Mouse (Mus musculus): ENCODE results near the gene Hecw2. TPM values are rescaled to one million over a fixed set of nuclear protein-coding genes. Genes with fewer than 3 reads are reported as not detected.

Hecw2 gene
- polyA plus RNA-seq, 1 experiment from 2014 or later = 8.4 TPM

DNA sequence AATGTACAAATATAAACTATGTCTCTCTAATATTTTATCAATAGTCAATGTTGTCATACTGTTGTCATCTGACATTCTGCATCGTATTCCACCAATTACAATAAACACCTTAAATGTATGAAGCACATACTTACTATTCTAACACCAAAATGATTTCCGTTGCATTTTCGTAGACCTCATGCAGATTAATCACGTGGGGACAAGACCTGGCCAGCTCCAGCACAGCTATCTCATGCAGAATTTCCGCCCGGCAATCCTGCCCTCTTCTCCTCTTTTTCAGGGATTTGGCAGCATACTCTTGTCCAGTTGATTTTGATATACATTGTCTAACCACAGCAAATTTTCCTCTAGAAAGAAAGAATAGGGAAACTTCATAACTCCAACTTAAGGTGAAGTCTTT, 423.5 kb downstream of the Hecw2 start:
- ATAC-seq = no peak
- H3K4me1 ChIP-seq (ENCODE audit: control insufficient read depth, insufficient read depth, low read length) = no peaks in the 10 kb centered on the region
- 92% methylated on average over 6 of the region's 6 CpGs for WGBS
- no peak overlapping the region for H3K9ac ChIP-seq (ENCODE audit: low read depth, low read length)
- no peak overlapping the region for H3K4me3 ChIP-seq (ENCODE audit: low read depth, low read length)
- no peaks in the 10 kb centered on the region for H3K36me3 ChIP-seq (ENCODE audit: control insufficient read depth, insufficient read depth, low read length)
- H3K4me2 ChIP-seq (ENCODE audit: low read length) = no peak overlapping the region
- H3K27ac ChIP-seq (ENCODE audit: low read length) = no peak overlapping the region
- no peaks in the 10 kb centered on the region for H3K27me3 ChIP-seq (ENCODE audit: control insufficient read depth, insufficient read depth, low read depth, low read length)
- H3K9me3 ChIP-seq (replicated peaks; ENCODE audit: control insufficient read depth, low read length, poor library complexity, severe bottlenecking) = no peaks in the 10 kb centered on the region

DNA sequence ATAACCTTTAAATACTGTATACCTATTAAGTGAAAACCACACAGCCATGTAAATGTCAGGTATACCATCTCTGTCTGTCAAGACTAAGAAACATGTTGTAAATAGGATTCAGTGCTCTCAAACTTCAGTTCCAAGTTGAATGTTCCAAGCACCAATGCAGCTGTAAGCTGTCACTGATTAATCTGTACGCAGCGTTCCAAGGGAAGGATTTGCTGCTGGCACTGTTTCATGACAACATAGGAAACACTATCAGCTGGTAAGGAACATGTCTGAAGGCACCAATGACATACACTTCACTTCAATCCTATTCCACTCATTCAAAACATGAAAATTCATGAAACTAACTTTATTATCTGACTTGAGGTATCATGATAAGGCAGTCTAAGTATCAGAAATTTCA, 428.9 kb downstream of the Hecw2 start:
- H3K4me3 ChIP-seq (ENCODE audit: low read depth, low read length) = no peak overlapping the region
- WGBS = 90% methylated on average over 2 of the region's 2 CpGs
- no peaks in the 10 kb centered on the region for H3K27me3 ChIP-seq (ENCODE audit: control insufficient read depth, insufficient read depth, low read depth, low read length)
- H3K27ac ChIP-seq (ENCODE audit: low read length) = no peak overlapping the region
- no peak overlapping the region for H3K4me2 ChIP-seq (ENCODE audit: low read length)
- no peaks in the 10 kb centered on the region for H3K4me1 ChIP-seq (ENCODE audit: control insufficient read depth, insufficient read depth, low read length)
- no peak overlapping the region for H3K9ac ChIP-seq (ENCODE audit: low read depth, low read length)
- H3K9me3 ChIP-seq (replicated peaks; ENCODE audit: control insufficient read depth, low read length, poor library complexity, severe bottlenecking) = no peaks in the 10 kb centered on the region
- H3K36me3 ChIP-seq (ENCODE audit: control insufficient read depth, insufficient read depth, low read length) = no peaks in the 10 kb centered on the region
- ATAC-seq = no peak

- no peaks in the 10 kb centered on the region for H3K4me1 ChIP-seq (ENCODE audit: control insufficient read depth, insufficient read depth, low read length)
These were observed 437.7 kb downstream of the Hecw2 start for GRCm38 (mm10) chr1:53757316-53757715.

More at GRCm38 (mm10) chr1:53757316-53757715, 437.7 kb downstream of the Hecw2 start:
- no peak for ATAC-seq
- H3K9me3 ChIP-seq (replicated peaks; ENCODE audit: control insufficient read depth, low read length, poor library complexity, severe bottlenecking) = no peaks in the 10 kb centered on the region
- no peak overlapping the region for H3K4me3 ChIP-seq (ENCODE audit: low read depth, low read length)
- no peak overlapping the region for H3K9ac ChIP-seq (ENCODE audit: low read depth, low read length)
- 95% methylated on average over 4 of the region's 4 CpGs for WGBS
- H3K27me3 ChIP-seq (ENCODE audit: control insufficient read depth, insufficient read depth, low read depth, low read length) = no peaks in the 10 kb centered on the region
- H3K36me3 ChIP-seq (ENCODE audit: control insufficient read depth, insufficient read depth, low read length) = no peaks in the 10 kb centered on the region
- H3K4me2 ChIP-seq (ENCODE audit: low read length) = no peak overlapping the region
- H3K27ac ChIP-seq (ENCODE audit: low read length) = no peak overlapping the region

Small RNAs within 50 kb of the gene (microRNA-seq; reads per million reads assigned to microRNA genes)
- gene Mir7681 = not detected

Other genes with a start within 250 kb of the Hecw2 start
- gene Ccdc150, start 55.5 kb upstream of the Hecw2 start, polyA plus RNA-seq (2015; fragmentation: Nextera tagmentation; extraction: Ambion mirVana) = 0.06 and 0.27 TPM in 2 replicates
- 24.4 and 25.8 TPM in 2 replicates for gene Gtf3c3, start 243.8 kb upstream of the Hecw2 start, polyA plus RNA-seq (2015; fragmentation: Nextera tagmentation; extraction: Ambion mirVana)

All from midbrain, embryonic 16.5 days (tissue).